Mouse (Mus musculus) induced T-regulatory cell, adult 2 months (primary cell): Measurements from ENCODE around the gene Vmn1r169.
"Not testable (repeated sequence)": the region's sequence is repeated elsewhere in the genome, so short reads cannot be mapped to it uniquely, and the experiment has no call there.

Experiments
- DNase-seq: peaks from one replicate; pipeline ENCODE4 v3.0.0-alpha.2; 2012; ENCODE audit warnings: low read depth

The Vmn1r169 gene

GRCm38 (mm10) chr7:23575226-23575625 lies at the start of gene Vmn1r169:
Vmn1r169 (plus strand) TSS chr7:23575526.
- DNase-seq = not testable (repeated sequence)

GRCm38 (mm10) chr7:23539432-23539831 lies 35.9 kb upstream of the Vmn1r169 start, which contains the start of gene Vmn1r168:
Vmn1r168 (plus strand) TSS chr7:23539732.
- not testable (repeated sequence) for DNase-seq

- DNase-seq = not testable (repeated sequence)
Measured at GRCm38 (mm10) chr7:23605875-23606274, 30.5 kb downstream of the Vmn1r169 start, which contains the start of gene Vmn1r170. Vmn1r170 (plus strand) TSS chr7:23606175.
